Mouse (Mus musculus) liver, embryonic 16.5 days (tissue): ENCODE data around the gene Nudt21. TPM values are rescaled to one million over a fixed set of nuclear protein-coding genes. Genes with fewer than 3 reads are reported as not detected.

Source experiments
- ATAC-seq: fragments of 200-750 bp; cut with Nextera tagmentation; 2 replicates; pipeline ENCODE4 v1.8.0; 2017; ENCODE audit warnings: low read depth, mild to moderate bottlenecking, moderate number of reproducible peaks, moderate library complexity
- H3K27ac ChIP-seq: fragments of 300-500 bp; sonication (generic); 2 replicates; pipeline ENCODE4 v1.5.1; 2014; ENCODE audit warnings: mild to moderate bottlenecking, low read length
- H3K27me3 ChIP-seq: fragments of 300-500 bp; sonication (generic); 2 replicates; pipeline ENCODE4 v1.6.1; 2014; ENCODE audit warnings: low read depth, low read length, mixed read lengths; ENCODE audit not compliant: control insufficient read depth, insufficient read depth
- H3K36me3 ChIP-seq: fragments of 300-500 bp; sonication (generic); 2 replicates; pipeline ENCODE4 v1.6.1; 2014; ENCODE audit warnings: mild to moderate bottlenecking; ENCODE audit not compliant: control insufficient read depth, insufficient read depth
- H3K4me1 ChIP-seq: fragments of 300-500 bp; sonication (generic); 2 replicates; pipeline ENCODE4 v1.6.1; 2014; ENCODE audit warnings: low read depth, low read length, mixed read lengths; ENCODE audit not compliant: control insufficient read depth
- H3K4me2 ChIP-seq: fragments of 300-500 bp; sonication (generic); 2 replicates; pipeline ENCODE4 v1.6.1; 2014; ENCODE audit warnings: low read depth, low read length, mixed read lengths
- H3K4me3 ChIP-seq: fragments of 300-500 bp; sonication (generic); 2 replicates; pipeline ENCODE4 v1.5.1; 2014; ENCODE audit warnings: low read depth, mild to moderate bottlenecking, low read length
- H3K9ac ChIP-seq: fragments of 300-500 bp; sonication (generic); 2 replicates; pipeline ENCODE4 v1.6.1; 2014; ENCODE audit warnings: low read depth, low read length
- H3K9me3 ChIP-seq: fragments of 300-500 bp; sonication (generic); replicated peaks from 2 replicates; pipeline ENCODE4 v1.6.1; 2016; ENCODE audit warnings: low read length; ENCODE audit not compliant: control insufficient read depth
- WGBS: fragments of 180-500 bp; shearing (Covaris S2); extraction: QIAGEN DNeasy Blood & Tissue Kit; methylation state at CpG from one replicate; pipeline ENCODE4 v1.1.7; 2014; ENCODE audit not compliant: insufficient replicate concordance; 5-methylcytosine and 5-hydroxymethylcytosine counted together
- polyA plus RNA-seq: library from polyadenylated mRNA; unstranded; fragments of >200 nt; fragmentation: Nextera tagmentation; extraction: Ambion mirVana; gene quantifications from 2 replicates; pipeline ENCODE4 v1.2.1, GENCODE M21; 2015

The Nudt21 gene
- polyA plus RNA-seq, 1 experiment from 2014 or later = 73.7 TPM

DNA sequence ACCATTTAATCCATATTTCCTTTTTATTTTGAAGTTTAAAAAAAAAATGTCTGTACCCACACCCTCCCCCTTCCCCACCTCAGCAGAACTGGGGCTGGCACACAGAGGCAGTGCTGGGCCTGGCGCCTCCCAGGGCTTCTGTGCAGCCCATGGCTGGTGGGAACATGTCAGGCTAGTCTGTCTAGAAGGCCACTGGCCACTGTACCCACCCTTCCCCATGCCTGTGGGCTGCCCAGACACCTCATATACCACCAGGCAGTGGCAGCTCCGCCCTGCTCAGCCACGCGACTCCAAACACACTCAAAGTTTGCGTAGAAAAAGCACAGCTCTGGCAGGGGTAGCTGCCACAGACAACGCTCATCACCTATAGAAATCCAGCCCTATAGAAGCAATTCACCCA is 68.5 kb downstream of the Nudt21 start:
- Histone ChIP-seq H3K27ac (no peak overlapping the region), H3K4me3 (no peak overlapping the region), H3K27me3 (no peaks in the 10 kb centered on the region), H3K4me1 (0 out of 2 replicates have a peak, but pooled peaks cover 3% of the 10 kb centered on the region), H3K36me3 (peaks cover 19% of the 10 kb centered on the region), H3K9ac (no peak overlapping the region), H3K4me2 (no peak overlapping the region), H3K9me3 (no peaks in the 10 kb centered on the region)
- WGBS = 57% methylated on average over 6 of the region's 6 CpGs
- ATAC-seq = no peak

Other genes starting within 250 kb of the Nudt21 start
- gene Gnao1, start 227.1 kb downstream of the Nudt21 start, polyA plus RNA-seq = 0.33 and 0.44 TPM in 2 replicates
- gene Amfr, start 24.2 kb downstream of the Nudt21 start, polyA plus RNA-seq = 31.5 and 38.6 TPM in 2 replicates
- 4.4 and 5.5 TPM in 2 replicates for gene Ogfod1, start 167 bp upstream of the Nudt21 start, polyA plus RNA-seq
- 3.0 and 3.2 TPM in 2 replicates for gene Bbs2, start 61.9 kb upstream of the Nudt21 start, polyA plus RNA-seq
- gene Mt4, start 100.2 kb upstream of the Nudt21 start, polyA plus RNA-seq = 0.27 and 0.67 TPM in 2 replicates
- 0.18 and 0.19 TPM in 2 replicates for gene Mt3, start 115.6 kb upstream of the Nudt21 start, polyA plus RNA-seq
- gene Mt2, start 135.6 kb upstream of the Nudt21 start, polyA plus RNA-seq = 1,547 and 1,681 TPM in 2 replicates
- 6,330 and 6,428 TPM in 2 replicates for gene Mt1, start 142.1 kb upstream of the Nudt21 start, polyA plus RNA-seq
- 34.0 and 37.7 TPM in 2 replicates for gene Nup93, start 177.5 kb upstream of the Nudt21 start, polyA plus RNA-seq